Mouse (Mus musculus) mature B cell (primary cell): ENCODE data around the gene Ift80.
"Not testable (repeated sequence)": the region's sequence is repeated elsewhere in the genome, so short reads cannot be mapped to it uniquely, and the experiment has no call there.

Experiments used
- in situ Hi-C: fragments of 300-500 bp; cut with MboI; formaldehyde crosslinking; loops from 2 replicates; pipeline ENCODE4 v1.14.3; 2019

The Ift80 gene

GRCm38 (mm10) chr3:68935498-68935897 lies 68.9 kb downstream of the Ift80 start:
- in situ Hi-C loops, result no loop called here

DNA sequence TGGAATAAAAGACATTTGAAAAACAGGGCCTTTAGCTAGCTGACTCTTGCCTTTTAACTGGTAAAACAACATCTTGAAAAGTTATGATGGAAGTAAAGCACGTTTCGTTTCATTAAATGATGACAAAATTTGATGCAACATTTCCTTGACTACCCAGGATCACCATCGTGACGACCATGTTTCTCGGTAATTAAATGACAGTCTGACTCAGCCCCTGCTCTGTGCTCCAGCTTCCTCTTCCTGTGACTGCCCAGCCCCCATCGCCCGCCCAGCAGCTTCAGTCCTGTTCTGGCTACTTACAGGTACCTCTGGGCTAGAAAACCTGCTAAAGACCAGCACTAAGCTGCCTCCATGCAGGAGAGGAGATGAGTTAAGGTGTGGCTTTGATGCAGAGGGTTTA lies 70.1 kb downstream of the Ift80 start:
- in situ Hi-C loops, result no loop called here

GRCm38 (mm10) chr3:68928619-68929018 lies 75.8 kb downstream of the Ift80 start:
- in situ Hi-C loops, result no loop called here

GRCm38 (mm10) chr3:68907509-68907908 lies 96.9 kb downstream of the Ift80 start:
- in situ Hi-C loops, result no loop called here

GRCm38 (mm10) chr3:68904902-68905778 lies 99.2 kb downstream of the Ift80 start:
- in situ Hi-C loops, result no loop called here

GRCm38 (mm10) chr3:68902636-68903035 lies 101.7 kb downstream of the Ift80 start:
- in situ Hi-C loops, result not testable (repeated sequence)

DNA sequence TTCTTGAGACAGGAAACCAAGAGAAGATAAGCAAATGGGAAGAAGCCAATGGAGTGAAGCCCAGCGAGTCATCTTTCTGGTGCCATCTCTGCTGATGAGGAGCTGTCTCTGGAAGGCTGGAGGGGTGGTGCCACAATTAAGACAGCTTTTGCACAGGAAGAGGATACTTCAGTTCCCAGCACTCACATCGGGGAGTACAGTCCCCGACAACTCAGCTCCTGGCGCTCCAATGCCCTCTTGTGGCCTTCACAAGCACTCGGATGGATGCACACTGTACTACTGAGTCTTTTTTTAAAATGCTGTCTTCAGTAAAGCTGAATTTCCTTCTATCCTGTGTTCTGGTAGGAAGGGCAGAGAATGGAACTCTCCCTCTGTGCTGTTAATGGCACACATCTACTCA lies 107.2 kb downstream of the Ift80 start:
- in situ Hi-C loops, result no loop called here

DNA sequence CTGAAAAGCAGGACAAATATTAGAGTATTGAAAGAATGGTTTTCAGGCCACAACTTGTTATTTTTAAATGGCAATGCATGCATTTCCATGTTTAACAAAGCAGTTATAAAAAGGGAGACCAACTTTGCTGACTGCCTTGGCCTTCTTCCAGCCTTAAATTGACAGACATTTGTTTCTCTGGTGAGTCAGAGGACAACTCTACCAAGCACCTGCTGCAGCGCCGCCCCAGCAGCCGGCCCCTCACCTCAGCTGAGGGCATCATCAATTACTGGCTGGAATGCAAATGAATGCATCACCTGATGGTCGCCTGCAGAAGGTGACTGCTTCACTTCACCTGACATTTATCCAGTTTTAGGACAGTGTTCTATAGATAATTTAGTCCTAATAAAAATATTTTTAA lies 108.9 kb downstream of the Ift80 start:
- in situ Hi-C loops, result no loop called here

DNA sequence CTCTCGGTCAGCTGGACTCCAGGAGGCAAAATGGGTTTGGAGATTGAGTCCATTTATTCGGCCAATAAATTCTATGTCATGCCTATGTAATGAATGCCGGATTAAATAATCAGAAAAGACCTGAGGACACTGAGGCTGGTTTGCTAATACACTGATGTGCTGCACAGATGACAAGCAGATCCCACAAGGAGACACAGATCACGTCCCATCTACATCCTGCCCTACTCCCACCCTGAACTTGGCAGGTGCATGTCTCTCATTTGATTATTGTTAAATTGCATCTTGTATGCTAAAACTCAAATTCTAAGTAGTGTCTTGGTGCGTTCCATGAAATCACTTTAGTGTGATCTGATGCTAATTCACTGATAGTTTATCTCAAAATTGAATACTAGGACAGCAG lies 117.5 kb downstream of the Ift80 start:
- in situ Hi-C loops, result no loop called here

DNA sequence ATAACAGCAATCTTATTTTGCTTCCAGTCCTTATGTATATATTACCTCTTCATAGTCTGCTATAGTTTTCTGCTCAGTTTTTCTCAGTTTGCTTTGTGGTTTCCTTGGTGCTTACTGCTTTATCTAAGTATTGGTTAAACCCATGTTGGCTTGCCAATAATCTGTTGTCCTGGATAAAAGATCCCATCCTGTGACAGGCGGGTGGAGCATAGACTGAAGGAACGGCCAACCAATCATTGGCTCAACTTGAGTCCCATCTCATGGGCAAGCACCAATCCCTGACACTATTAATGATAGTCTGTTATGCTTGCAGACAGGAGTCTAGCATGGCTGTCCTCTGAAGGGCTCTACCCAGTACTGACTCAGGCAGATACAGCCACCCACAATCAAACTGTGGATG lies 130.3 kb downstream of the Ift80 start:
- in situ Hi-C loops, result no loop called here

GRCm38 (mm10) chr3:68870568-68870950 lies 133.8 kb downstream of the Ift80 start:
- in situ Hi-C loops, result no loop called here

GRCm38 (mm10) chr3:68869691-68870567 lies 134.4 kb downstream of the Ift80 start:
- in situ Hi-C loops, result no loop called here

- in situ Hi-C loops, result no loop called here
Measured at GRCm38 (mm10) chr3:68869211-68869690, 135.1 kb downstream of the Ift80 start, which contains the start of gene 1110032F04Rik. 1110032F04Rik (plus strand) TSS chr3:68869586.

- in situ Hi-C loops, result no loop called here
Measured at GRCm38 (mm10) chr3:68852414-68852813, 152.0 kb downstream of the Ift80 start.

- in situ Hi-C loops, result no loop called here
Measured at GRCm38 (mm10) chr3:68848323-68848722, 156.0 kb downstream of the Ift80 start.

GRCm38 (mm10) chr3:68844025-68844424 lies 160.3 kb downstream of the Ift80 start:
- in situ Hi-C loops, result no loop called here
